Mouse (Mus musculus) stomach, embryonic 14.5 days (tissue): ENCODE measurements at regions not wholly inside any gene's neighbourhood (a gene's known extent, or its start where the extent isn't known, plus 50 kb on each side); places are given as distances from the start of the nearest gene placed in this dataset.

Source experiments
- ATAC-seq: fragments of 200-750 bp; cut with Nextera tagmentation; 2 replicates; pipeline ENCODE4 v1.8.0; 2017; ENCODE audit warnings: low read depth, moderate TSS enrichment; ENCODE audit not compliant: insufficient number of reproducible peaks, insufficient read depth, low FRiP score
- H3K27ac ChIP-seq: fragments of 300-500 bp; sonication (generic); 2 replicates; pipeline ENCODE4 v1.5.1; 2014; ENCODE audit warnings: mild to moderate bottlenecking, low read length, moderate library complexity, mixed read lengths
- H3K27me3 ChIP-seq: fragments of 300-500 bp; sonication (generic); 2 replicates; pipeline ENCODE4 v1.6.1; 2014; ENCODE audit warnings: low read length, control low read depth, mixed read lengths; ENCODE audit not compliant: control insufficient read depth, insufficient read depth
- H3K36me3 ChIP-seq: fragments of 300-500 bp; sonication (generic); 2 replicates; pipeline ENCODE4 v1.6.1; 2014; ENCODE audit warnings: mild to moderate bottlenecking, control low read depth, low read length, moderate library complexity, mixed read lengths; ENCODE audit not compliant: control insufficient read depth, insufficient read depth
- H3K4me1 ChIP-seq: fragments of 300-500 bp; sonication (generic); 2 replicates; pipeline ENCODE4 v1.6.1; 2014; ENCODE audit warnings: low read length, control low read depth, mixed read lengths; ENCODE audit not compliant: control insufficient read depth, insufficient read depth
- H3K4me2 ChIP-seq: fragments of 300-500 bp; sonication (generic); replicated peaks from 2 replicates; pipeline ENCODE4 v1.6.1; 2014; ENCODE audit warnings: low read depth, low read length, control low read depth
- H3K4me3 ChIP-seq: fragments of 300-500 bp; sonication (generic); 2 replicates; pipeline ENCODE4 v1.5.1; 2014; ENCODE audit warnings: low read depth, low read length, control low read depth
- H3K9ac ChIP-seq: fragments of 300-500 bp; sonication (generic); replicated peaks from 2 replicates; pipeline ENCODE4 v1.6.1; 2014; ENCODE audit warnings: low read depth, mild to moderate bottlenecking, control low read depth, low read length, moderate library complexity, mixed read lengths
- H3K9me3 ChIP-seq: fragments of 300-500 bp; sonication (generic); 2 replicates; pipeline ENCODE4 v1.6.1; 2016; ENCODE audit warnings: low read depth, low read length, control low read depth; ENCODE audit not compliant: control insufficient read depth
- WGBS: fragments of 180-500 bp; shearing (Covaris S2); extraction: QIAGEN DNeasy Blood & Tissue Kit; methylation state at CpG from one replicate; pipeline ENCODE4 v1.1.7; 2014; 5-methylcytosine and 5-hydroxymethylcytosine counted together

GRCm38 (mm10) chr2:160210507-160210906 lies 123.5 kb downstream of the Gm826 start:
- Histone ChIP-seq H3K36me3 (no peaks in the 10 kb centered on the region), H3K27me3 (no peaks in the 10 kb centered on the region), H3K9me3 (no peaks in the 10 kb centered on the region), H3K4me1 (no peaks in the 10 kb centered on the region), H3K4me2 (no peak overlapping the region), H3K9ac (no peak overlapping the region), H3K27ac (no peak overlapping the region), H3K4me3 (no peak overlapping the region)
- WGBS: 70% methylated on average over 3 of the region's 3 CpGs
- no peak for ATAC-seq

- Histone ChIP-seq H3K9me3 (no peaks in the 10 kb centered on the region), H3K36me3 (no peaks in the 10 kb centered on the region), H3K4me1 (no peaks in the 10 kb centered on the region), H3K27me3 (no peaks in the 10 kb centered on the region), H3K9ac (no peak overlapping the region), H3K4me2 (no peak overlapping the region), H3K27ac (no peak overlapping the region), H3K4me3 (no peak overlapping the region)
- 84% methylated on average over 12 of the region's 12 CpGs for WGBS
- ATAC-seq: no peak
Measured at GRCm38 (mm10) chr2:160209589-160210264, 124.2 kb downstream of the Gm826 start.

GRCm38 (mm10) chr2:160208295-160208694 lies 125.7 kb downstream of the Gm826 start:
- Histone ChIP-seq H3K4me2 (no peak overlapping the region), H3K27ac (no peak overlapping the region), H3K4me1 (no peaks in the 10 kb centered on the region), H3K9me3 (no peaks in the 10 kb centered on the region), H3K9ac (no peak overlapping the region), H3K4me3 (no peak overlapping the region), H3K36me3 (no peaks in the 10 kb centered on the region), H3K27me3 (no peaks in the 10 kb centered on the region)
- WGBS: 64% methylated on average over 3 of the region's 3 CpGs
- no peak for ATAC-seq

GRCm38 (mm10) chr2:160207226-160207625 lies 126.7 kb downstream of the Gm826 start:
- Histone ChIP-seq H3K4me1 (no peaks in the 10 kb centered on the region), H3K4me3 (no peak overlapping the region), H3K27ac (no peak overlapping the region), H3K36me3 (no peaks in the 10 kb centered on the region), H3K4me2 (no peak overlapping the region), H3K9ac (no peak overlapping the region), H3K27me3 (no peaks in the 10 kb centered on the region), H3K9me3 (no peaks in the 10 kb centered on the region)
- ATAC-seq: no peak
- 63% methylated on average over 4 of the region's 4 CpGs for WGBS

GRCm38 (mm10) chr2:160192661-160193060 lies 141.3 kb downstream of the Gm826 start:
- Histone ChIP-seq H3K4me3 (no peak overlapping the region), H3K27ac (no peak overlapping the region), H3K36me3 (no peaks in the 10 kb centered on the region), H3K27me3 (no peaks in the 10 kb centered on the region), H3K9ac (no peak overlapping the region), H3K4me2 (no peak overlapping the region), H3K9me3 (no peaks in the 10 kb centered on the region), H3K4me1 (no peaks in the 10 kb centered on the region)
- WGBS: 79% methylated on average over 4 of the region's 4 CpGs
- no peak for ATAC-seq

GRCm38 (mm10) chr2:160186106-160186505 lies 147.9 kb downstream of the Gm826 start:
- H3K4me2 ChIP-seq: no peak overlapping the region
- ATAC-seq: no peak
- no peaks in the 10 kb centered on the region for H3K4me1 ChIP-seq
- WGBS: 72% methylated on average over 5 of the region's 5 CpGs
- no peak overlapping the region for H3K27ac ChIP-seq
- H3K4me3 ChIP-seq: no peak overlapping the region
- no peak overlapping the region for H3K9ac ChIP-seq
- H3K9me3 ChIP-seq: no peaks in the 10 kb centered on the region
- no peaks in the 10 kb centered on the region for H3K27me3 ChIP-seq
- H3K36me3 ChIP-seq: no peaks in the 10 kb centered on the region

GRCm38 (mm10) chr2:160170975-160171515 lies 162.9 kb downstream of the Gm826 start:
- Histone ChIP-seq H3K9ac (no peak overlapping the region), H3K9me3 (no peaks in the 10 kb centered on the region), H3K4me3 (no peak overlapping the region), H3K27ac (no peak overlapping the region), H3K36me3 (no peaks in the 10 kb centered on the region), H3K4me2 (no peak overlapping the region), H3K4me1 (no peaks in the 10 kb centered on the region), H3K27me3 (no peaks in the 10 kb centered on the region)
- ATAC-seq: no peak
- 73% methylated on average over 9 of the region's 9 CpGs for WGBS

- no peak for ATAC-seq
- no peaks in the 10 kb centered on the region for H3K9me3 ChIP-seq
- no peak overlapping the region for H3K4me3 ChIP-seq
- no peaks in the 10 kb centered on the region for H3K36me3 ChIP-seq
- 75% methylated on average over 13 of the region's 13 CpGs for WGBS
- H3K4me1 ChIP-seq: no peaks in the 10 kb centered on the region
- H3K4me2 ChIP-seq: no peak overlapping the region
- no peaks in the 10 kb centered on the region for H3K27me3 ChIP-seq
- H3K9ac ChIP-seq: no peak overlapping the region
- no peak overlapping the region for H3K27ac ChIP-seq
Measured at GRCm38 (mm10) chr2:160158599-160159261, 175.2 kb downstream of the Gm826 start.
